Mouse (Mus musculus): ENCODE data around the gene Dmwd.

DNA sequence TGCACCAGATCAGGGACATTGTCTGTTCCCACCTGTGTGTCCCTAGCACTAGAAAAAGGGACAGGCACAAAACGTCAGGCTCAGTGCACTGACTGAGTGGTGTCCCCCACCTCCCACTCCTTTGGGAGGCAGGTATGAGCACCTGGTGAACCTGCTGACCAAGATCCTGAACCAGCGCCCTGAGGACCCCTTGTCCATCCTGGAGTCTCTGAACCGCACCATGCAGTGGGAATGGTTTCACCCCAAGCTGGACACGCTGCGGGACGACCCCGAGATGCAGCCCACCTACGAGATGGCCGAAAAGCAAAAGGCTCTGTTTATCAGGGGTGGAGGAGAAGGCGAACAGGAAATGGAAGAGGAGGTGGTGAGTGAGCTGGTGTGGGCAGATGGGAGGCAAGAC lies 18.6 kb upstream of the Dmwd start:
- TF ChIP-seq POLR2A (IDR thresholded peaks at IDR 0.05; ENCODE audit: borderline replicate concordance, insufficient read depth, low read length) (no peak), CTCF (IDR thresholded peaks at IDR 0.05; ENCODE audit: borderline replicate concordance, insufficient read depth, low read depth, low read length) (no peak)

All from cerebellum, adult 2 months (tissue).